Mouse (Mus musculus) forebrain, postnatal 0 days (tissue): ENCODE measurements around the gene Rab22a. TPM values are rescaled to one million over a fixed set of nuclear protein-coding genes. Genes with fewer than 3 reads are reported as not detected.
"Not testable (repeated sequence)": the region's sequence is repeated elsewhere in the genome, so short reads cannot be mapped to it uniquely, and the experiment has no call there.

Source experiments
- ATAC-seq: fragments of 200-750 bp; cut with Nextera tagmentation; 2 replicates; pipeline ENCODE4 v1.8.0; 2017; ENCODE audit warnings: mild to moderate bottlenecking, moderate library complexity
- DNase-seq: peaks from one replicate; pipeline ENCODE4 v3.0.0-alpha.2; 2015
- H3K27ac ChIP-seq: fragments of 300-500 bp; sonication (generic); 2 replicates; pipeline ENCODE4 v1.5.1; 2014; ENCODE audit warnings: low read depth, mild to moderate bottlenecking, antibody characterized with exemption, low read length, moderate library complexity, mixed read lengths
- H3K27me3 ChIP-seq: fragments of 300-500 bp; sonication (generic); 2 replicates; pipeline ENCODE4 v1.6.1; 2014; ENCODE audit warnings: mild to moderate bottlenecking, low read length, mixed read lengths; ENCODE audit not compliant: insufficient read depth
- H3K36me3 ChIP-seq: fragments of 300-500 bp; sonication (generic); 2 replicates; pipeline ENCODE4 v1.6.1; 2014; ENCODE audit warnings: mild to moderate bottlenecking, moderate library complexity; ENCODE audit not compliant: insufficient read depth
- H3K4me1 ChIP-seq: fragments of 300-500 bp; sonication (generic); 2 replicates; pipeline ENCODE4 v1.6.1; 2014; ENCODE audit warnings: antibody characterized with exemption; ENCODE audit not compliant: insufficient read depth
- H3K4me2 ChIP-seq: fragments of 300-500 bp; sonication (generic); 2 replicates; pipeline ENCODE4 v1.6.1; 2014; ENCODE audit warnings: low read depth, mild to moderate bottlenecking, moderate library complexity
- H3K4me3 ChIP-seq: fragments of 300-500 bp; sonication (generic); 2 replicates; pipeline ENCODE4 v1.5.1; 2014; ENCODE audit warnings: low read depth, low read length, mixed read lengths
- H3K9ac ChIP-seq: fragments of 300-500 bp; sonication (generic); 2 replicates; pipeline ENCODE4 v1.6.1; 2014; ENCODE audit warnings: mild to moderate bottlenecking
- H3K9me3 ChIP-seq: fragments of 300-500 bp; sonication (generic); 2 replicates; pipeline ENCODE4 v1.6.1; 2016; ENCODE audit warnings: low read length
- CTCF ChIP-seq: sonication (generic); IDR thresholded peaks from 2 replicates; pipeline ENCODE4 v1.5.1; 2016; ENCODE audit warnings: antibody characterized with exemption, control low read depth, low read depth
- WGBS: fragments of 180-500 bp; shearing (Covaris S2); extraction: QIAGEN DNeasy Blood & Tissue Kit; methylation state at CpG from one replicate; pipeline ENCODE4 v1.1.7; 2014; 5-methylcytosine and 5-hydroxymethylcytosine counted together
- polyA plus RNA-seq: library from polyadenylated mRNA; unstranded; fragments of >200 nt; fragmentation: Nextera tagmentation; extraction: Ambion mirVana; gene quantifications from 2 replicates; pipeline ENCODE4 v1.2.1, GENCODE M21; 2015
- total RNA-seq: library from RNA; depleted of rRNA; stranded (reverse); fragments of >200 nt; gene quantifications from 2 replicates; pipeline ENCODE4 v1.2.3, GENCODE M21; 2014

The Rab22a gene
- total and polyA plus RNA-seq, 2 experiments from 2014 or later: 23.0 to 37.0 TPM

- Histone ChIP-seq H3K27me3 (no peaks in the 10 kb centered on the region), H3K36me3 (no peaks in the 10 kb centered on the region), H3K4me2 (no peak overlapping the region), H3K9me3 (no peaks in the 10 kb centered on the region), H3K4me3 (no peak overlapping the region), H3K27ac (no peak overlapping the region), H3K9ac (no peak overlapping the region), H3K4me1 (no peaks in the 10 kb centered on the region)
- ATAC-seq (no peak), DNase-seq (no peak)
- no peak for TF ChIP-seq CTCF
- WGBS: 90% methylated on average over 3 of the region's 3 CpGs
Observed at GRCm38 (mm10) chr2:173625786-173626185, 33.8 kb upstream of the Rab22a start.

- not testable (repeated sequence) for H3K4me2 ChIP-seq, DNase-seq, ATAC-seq, H3K36me3 ChIP-seq, H3K27me3 ChIP-seq, H3K9ac ChIP-seq, H3K4me1 ChIP-seq, H3K27ac ChIP-seq, H3K4me3 ChIP-seq, H3K9me3 ChIP-seq
- WGBS: 88% methylated on average over 15 of the region's 15 CpGs
Observed at GRCm38 (mm10) chr2:173634106-173634505, 25.5 kb upstream of the Rab22a start.

GRCm38 (mm10) chr2:173641370-173641769 is 18.2 kb upstream of the Rab22a start:
- DNase-seq (no peak), ATAC-seq (no peak)
- H3K9me3 ChIP-seq: no peaks in the 10 kb centered on the region
- no peak for TF ChIP-seq CTCF
- no peak overlapping the region for H3K9ac ChIP-seq
- H3K27me3 ChIP-seq: no peaks in the 10 kb centered on the region
- no peak overlapping the region for H3K4me2 ChIP-seq
- H3K4me1 ChIP-seq: no peaks in the 10 kb centered on the region
- no peaks in the 10 kb centered on the region for H3K36me3 ChIP-seq
- H3K4me3 ChIP-seq: no peak overlapping the region
- H3K27ac ChIP-seq: no peak overlapping the region

- H3K9ac ChIP-seq: no peak overlapping the region
- no peak for ATAC-seq
Observed at GRCm38 (mm10) chr2:173642262-173642999, 17.1 kb upstream of the Rab22a start.

GRCm38 (mm10) chr2:173647197-173647911 is 12.2 kb upstream of the Rab22a start:
- Histone ChIP-seq H3K27me3 (no peaks in the 10 kb centered on the region), H3K4me3 (no peak overlapping the region), H3K4me1 (no peaks in the 10 kb centered on the region), H3K9ac (no peak overlapping the region), H3K9me3 (no peaks in the 10 kb centered on the region), H3K27ac (no peak overlapping the region), H3K4me2 (no peak overlapping the region), H3K36me3 (no peaks in the 10 kb centered on the region)
- no peak for ATAC-seq
- DNase-seq: no peak
- no peak for TF ChIP-seq CTCF
- WGBS: 72% methylated on average over 19 of the region's 19 CpGs

More at GRCm38 (mm10) chr2:173642262-173642999, 17.1 kb upstream of the Rab22a start:
- no peak for DNase-seq
- H3K4me1 ChIP-seq: no peaks in the 10 kb centered on the region
- WGBS: 32% methylated on average over 15 of the region's 15 CpGs
- H3K4me2 ChIP-seq: no peak overlapping the region
- no peak for TF ChIP-seq CTCF
- no peak overlapping the region for H3K4me3 ChIP-seq
- H3K9me3 ChIP-seq: no peaks in the 10 kb centered on the region
- H3K27me3 ChIP-seq: no peaks in the 10 kb centered on the region
- H3K36me3 ChIP-seq: no peaks in the 10 kb centered on the region
- no peak overlapping the region for H3K27ac ChIP-seq

- Histone ChIP-seq H3K27ac (no peak overlapping the region), H3K4me2 (no peak overlapping the region), H3K9me3 (no peaks in the 10 kb centered on the region), H3K36me3 (no peaks in the 10 kb centered on the region), H3K27me3 (no peaks in the 10 kb centered on the region), H3K4me3 (no peak overlapping the region), H3K9ac (no peak overlapping the region), H3K4me1 (no peaks in the 10 kb centered on the region)
- 89% methylated on average over 10 of the region's 10 CpGs for WGBS
- no peak for TF ChIP-seq CTCF
- DNase-seq: no peak
- no peak for ATAC-seq
Observed at GRCm38 (mm10) chr2:173649762-173650161, 9.8 kb upstream of the Rab22a start.

- no peaks in the 10 kb centered on the region for H3K36me3 ChIP-seq
Observed at GRCm38 (mm10) chr2:173653526-173653925, 6.0 kb upstream of the Rab22a start.

More at GRCm38 (mm10) chr2:173653526-173653925, 6.0 kb upstream of the Rab22a start:
- ATAC-seq: no peak
- no peak overlapping the region for H3K4me2 ChIP-seq
- no peak overlapping the region for H3K4me3 ChIP-seq
- H3K9ac ChIP-seq: no peak overlapping the region
- TF ChIP-seq CTCF: no peak
- WGBS: 83% methylated on average over 5 of the region's 5 CpGs
- no peaks in the 10 kb centered on the region for H3K4me1 ChIP-seq
- no peaks in the 10 kb centered on the region for H3K9me3 ChIP-seq
- DNase-seq: no peak
- no peak overlapping the region for H3K27ac ChIP-seq
- H3K27me3 ChIP-seq: no peaks in the 10 kb centered on the region
